Mouse (Mus musculus) cortical plate, adult 2 months (tissue): Measurements from ENCODE around the gene Btaf1.

ENCODE experiments used
- CTCF ChIP-seq: fragments of 200-500 bp; IDR thresholded peaks from 2 replicates; pipeline ENCODE4 v1.5.1; 2011; ENCODE audit warnings: mild to moderate bottlenecking, control low read depth, low read length; ENCODE audit not compliant: insufficient read depth; ENCODE audit errors: extremely low read depth
- POLR2A ChIP-seq: fragments of 200-500 bp; IDR thresholded peaks from 2 replicates; pipeline ENCODE4 v1.6.1; 2011; ENCODE audit warnings: mild to moderate bottlenecking, low read length, control low read depth; ENCODE audit not compliant: insufficient read depth; ENCODE audit errors: extremely low read depth

DNA sequence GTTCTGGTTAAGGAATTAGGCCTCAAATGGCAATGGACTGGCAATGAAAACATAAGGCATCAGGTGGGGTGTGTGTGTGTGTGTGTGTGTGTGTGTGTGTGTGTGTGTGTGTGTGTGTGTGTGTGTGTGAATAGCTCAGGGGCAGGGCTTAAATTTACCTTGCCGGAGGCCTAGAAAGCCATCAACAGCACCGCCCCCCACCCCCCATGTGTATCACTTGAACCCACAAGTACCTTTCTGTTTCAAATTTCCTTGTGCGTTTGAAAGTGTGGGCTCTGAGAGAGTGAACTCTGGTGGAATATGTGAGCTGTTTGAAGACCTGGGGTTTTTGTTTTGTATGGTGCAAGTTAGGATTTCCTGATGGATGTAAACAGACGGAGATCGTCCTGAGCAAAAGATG is 93.1 kb downstream of the Btaf1 start:
- TF ChIP-seq CTCF, result no peak
- no peak for TF ChIP-seq POLR2A
